In genomic region chr5:113627820-113628437, GRCm38 (mm10) we compare ENCODE assay signal across 9 mouse cellular contexts. TPM values are rescaled to one million over a fixed set of nuclear protein-coding genes. Genes with fewer than 3 reads are reported as not detected.
DNase-seq lines count a peak whose midpoint lies in the region; ATAC-seq lines count a peak whose summit lies in the region.
"Had no signal": no experiment of that assay in that cellular context is flagged by ENCODE, and none has a peak within 500 bp of the region (broad histone marks: within the 10 kb centered on the region; RNA-seq: fewer than 3 reads in every experiment).

No protein-coding gene starts in this region.

- H3K27ac ChIP-seq in embryonic facial prominence, embryonic 10.5 days (replicated peaks) = peak overlapping the region; percentile 44; the same call in 1 of the 2 replicates
- no peak overlapping the region for H3K27ac ChIP-seq in heart, embryonic 11.5 days (ENCODE audit: low read depth, low read length)
- peak overlapping the region; percentile 60; the same call in 1 of the 2 replicates for H3K27ac ChIP-seq in lung, embryonic 16.5 days (ENCODE audit: low read length)
- no peak overlapping the region for H3K27ac ChIP-seq in forebrain, embryonic 12.5 days

- H3K9me3 ChIP-seq in embryonic facial prominence, embryonic 10.5 days = no peaks in the 10 kb centered on the region
- no peaks in the 10 kb centered on the region for H3K9me3 ChIP-seq in heart, embryonic 11.5 days (replicated peaks; ENCODE audit: control insufficient read depth, low read length)
- no peaks in the 10 kb centered on the region for H3K9me3 ChIP-seq in lung, embryonic 16.5 days (ENCODE audit: control insufficient read depth, low read length)
- no peaks in the 10 kb centered on the region for H3K9me3 ChIP-seq in forebrain, embryonic 12.5 days

- peaks cover 47% of the 10 kb centered on the region for H3K4me1 ChIP-seq in embryonic facial prominence, embryonic 10.5 days
- H3K4me1 ChIP-seq in heart, embryonic 11.5 days (ENCODE audit: control insufficient read depth, insufficient read depth, low read length) = peaks cover 29% of the 10 kb centered on the region
- peaks cover 46% of the 10 kb centered on the region for H3K4me1 ChIP-seq in lung, embryonic 16.5 days (replicated peaks; ENCODE audit: control insufficient read depth, insufficient read depth, low read length)
- peaks cover 20% of the 10 kb centered on the region; the same call in 1 of the 2 replicates for H3K4me1 ChIP-seq in forebrain, embryonic 12.5 days

- H3K27me3 ChIP-seq in embryonic facial prominence, embryonic 10.5 days (replicated peaks; ENCODE audit: low read depth, poor library complexity, severe bottlenecking) = no peaks in the 10 kb centered on the region; the same call in 1 of the 2 replicates
- H3K27me3 ChIP-seq in heart, embryonic 11.5 days (ENCODE audit: control insufficient read depth, insufficient read depth, low read length) = peaks cover 20% of the 10 kb centered on the region
- no peaks in the 10 kb centered on the region for H3K27me3 ChIP-seq in lung, embryonic 16.5 days (ENCODE audit: control insufficient read depth, insufficient read depth, low read depth, low read length)
- H3K27me3 ChIP-seq in forebrain, embryonic 12.5 days = no peaks in the 10 kb centered on the region
- H3K27me3 ChIP-seq: Patski had no signal

- no peak overlapping the region for H3K4me2 ChIP-seq in heart, embryonic 11.5 days
- peak overlapping the region; percentile 6; the same call in 1 of the 2 replicates for H3K4me2 ChIP-seq in lung, embryonic 16.5 days (ENCODE audit: low read depth, low read length)
- H3K4me2 ChIP-seq in forebrain, embryonic 12.5 days = no peak overlapping the region

- H3K36me3 ChIP-seq in embryonic facial prominence, embryonic 10.5 days (replicated peaks) = no peaks in the 10 kb centered on the region
- H3K36me3 ChIP-seq in heart, embryonic 11.5 days (ENCODE audit: control insufficient read depth, insufficient read depth, low read length) = no peaks in the 10 kb centered on the region
- H3K36me3 ChIP-seq in lung, embryonic 16.5 days (ENCODE audit: control insufficient read depth, insufficient read depth, low read length) = no peaks in the 10 kb centered on the region
- no peaks in the 10 kb centered on the region for H3K36me3 ChIP-seq in forebrain, embryonic 12.5 days (replicated peaks)

- H3K9ac ChIP-seq in heart, embryonic 11.5 days (ENCODE audit: low read depth, low read length) = no peak overlapping the region
- H3K9ac ChIP-seq in lung, embryonic 16.5 days (ENCODE audit: low read length) = no peak overlapping the region
- H3K9ac ChIP-seq in forebrain, embryonic 12.5 days = no peak overlapping the region

- peak; percentile 67 to 74 for DNase-seq in kidney, postnatal 4 days
- DNase-seq in kidney, postnatal 25 days = no peak
- DNase-seq in embryonic facial prominence, embryonic 10.5 days (ENCODE audit: low spot score) = no peak
- DNase-seq in neural tube, embryonic 10.5 days (ENCODE audit: extremely low spot score, low spot score) = no peak
- no peak for DNase-seq in layer of hippocampus, postnatal 25 days (ENCODE audit: extremely low spot score in 1 of 2, low spot score in 1 of 2)

- WGBS in embryonic facial prominence, embryonic 10.5 days = 71% methylated on average over 11 of the region's 11 CpGs
- WGBS in heart, embryonic 11.5 days (ENCODE audit: insufficient replicate concordance) = 26% methylated on average over 11 of the region's 11 CpGs
- WGBS in lung, embryonic 16.5 days = 22% methylated on average over 11 of the region's 11 CpGs
- WGBS in forebrain, embryonic 12.5 days = 70% methylated on average over 11 of the region's 11 CpGs

- ATAC-seq in heart, embryonic 11.5 days (replicated peaks; ENCODE audit: insufficient number of reproducible peaks, low FRiP score, low TSS enrichment) = 0 out of 2 replicates have a peak, but pooled peaks have one; percentile 9
- ATAC-seq in lung, embryonic 16.5 days (ENCODE audit: low read depth) = peak; percentile 64
- no peak for ATAC-seq in forebrain, embryonic 12.5 days (ENCODE audit: low FRiP score)
- ATAC-seq: Patski had no signal

- H3K4me3 ChIP-seq in embryonic facial prominence, embryonic 10.5 days = no peak overlapping the region
- H3K4me3 ChIP-seq in heart, embryonic 11.5 days (ENCODE audit: low read depth, low read length) = no peak overlapping the region
- no peak overlapping the region for H3K4me3 ChIP-seq in lung, embryonic 16.5 days (ENCODE audit: low read length)
- H3K4me3 ChIP-seq in forebrain, embryonic 12.5 days (replicated peaks) = no peak overlapping the region

RNA-seq across cellular contexts. Expression of gene Cmklr1, which starts 22.3 kb away (rescaled TPM):
- polyA plus RNA-seq in embryonic facial prominence, embryonic 10.5 days (2016; fragmentation: Nextera tagmentation; extraction: Ambion mirVana) = 0.41 and 0.69 TPM in 2 replicates
- 1.7 and 1.8 TPM in 2 replicates for polyA plus RNA-seq in heart, embryonic 11.5 days (2014; fragmentation: Nextera tagmentation; extraction: Ambion mirVana)
- polyA plus RNA-seq in lung, embryonic 16.5 days (2015; fragmentation: Nextera tagmentation; extraction: Ambion mirVana) = 14.0 and 17.9 TPM in 2 replicates
- 1 to 10 TPM; 3.3 to 5.4 TPM for total RNA-seq in layer of hippocampus, postnatal 25 days (2021)
- polyA plus RNA-seq in forebrain, embryonic 12.5 days (2016; fragmentation: Nextera tagmentation; extraction: Ambion mirVana) = 1.6 and 2.1 TPM in 2 replicates
- polyA plus RNA-seq: Patski had no signal

Comparison
In these comparisons a context has a peak if more than half of its experiments do, and no peak if none do; other contexts are left out.
1. DNase-seq: peak in kidney, postnatal 4 days (2 of 2); none in kidney, postnatal 25 days (0 of 2), embryonic facial prominence, embryonic 10.5 days (single experiment), neural tube, embryonic 10.5 days (single experiment) and layer of hippocampus, postnatal 25 days (0 of 2).
2. H3K27ac ChIP-seq: peak in embryonic facial prominence, embryonic 10.5 days (single experiment) and lung, embryonic 16.5 days (single experiment); none in heart, embryonic 11.5 days (single experiment) and forebrain, embryonic 12.5 days (single experiment).